Mouse (Mus musculus): ENCODE measurements around the gene Mnat1.

- TF ChIP-seq CTCF (IDR thresholded peaks at IDR 0.05; ENCODE audit: low read depth): no peak
- no peak for TF ChIP-seq EP300 (IDR thresholded peaks at IDR 0.05; ENCODE audit: low read depth)
Observed at GRCm38 (mm10) chr12:73241960-73242359, 118.4 kb downstream of the Mnat1 start.
